ENCODE assay signal across 30 mouse cellular contexts in genomic region chr6:108330461-108330860, GRCm38 (mm10).
DNase-seq lines count a peak whose midpoint lies in the region; ATAC-seq lines count a peak whose summit lies in the region.
"Had no signal": no experiment of that assay in that cellular context is flagged by ENCODE, and none has a peak within 500 bp of the region (broad histone marks: within the 10 kb centered on the region; RNA-seq: fewer than 3 reads in every experiment).

No protein-coding gene starts in this region.

- H3K4me1 ChIP-seq in heart, embryonic 11.5 days (ENCODE audit: control insufficient read depth, insufficient read depth, low read length) = peaks cover 36% of the 10 kb centered on the region
- H3K4me1 ChIP-seq in heart, embryonic 16.5 days (ENCODE audit: control insufficient read depth, insufficient read depth, low read length) = peaks cover 34% of the 10 kb centered on the region
- H3K4me1 ChIP-seq: embryonic facial prominence, embryonic 15.5 days; midbrain, embryonic 13.5 days had no signal

- H3K4me3 ChIP-seq in heart, embryonic 11.5 days (ENCODE audit: low read depth, low read length) = no peak overlapping the region
- no peak overlapping the region for H3K4me3 ChIP-seq in heart, embryonic 16.5 days (ENCODE audit: low read length)
- H3K4me3 ChIP-seq: embryonic facial prominence, embryonic 10.5 days; embryonic facial prominence, embryonic 15.5 days; forebrain, embryonic 12.5 days; liver, embryonic 12.5 days; midbrain, embryonic 13.5 days; neural tube, embryonic 15.5 days had no signal

- no peak overlapping the region; the same call in 1 of the 2 replicates for H3K4me2 ChIP-seq in heart, embryonic 11.5 days
- H3K4me2 ChIP-seq in heart, embryonic 16.5 days (ENCODE audit: low read depth, low read length) = no peak overlapping the region
- H3K4me2 ChIP-seq: embryonic facial prominence, embryonic 15.5 days; forebrain, embryonic 12.5 days; hindbrain, embryonic 14.5 days; liver, embryonic 12.5 days; midbrain, embryonic 13.5 days; neural tube, embryonic 15.5 days had no signal

- no peak for DNase-seq in frontal cortex, postnatal 10 days (ENCODE audit: low spot score in 2 of 2)
- no peak for DNase-seq in heart, postnatal 4 days
- peak; percentile 32 for DNase-seq in adipocyte (ENCODE audit: low spot score)
- no peak for DNase-seq in right cerebral cortex, postnatal 4 days
- DNase-seq in embryo, embryonic 10 days (ENCODE audit: low spot score) = no peak
- DNase-seq: adrenal gland, postnatal 14 days; cerebellum, adult 11-12 months; cerebellum, postnatal 10 days; forebrain, postnatal 0 days; gastrocnemius, postnatal 14 days; kidney, adult 11 months; kidney, postnatal 14 days; left cerebral cortex, postnatal 4 days; liver, postnatal 0 days; lung, postnatal 36 days; right cerebral cortex, postnatal 25 days; thymus, adult 18-20 months; thymus, postnatal 25 days had no signal

- no peaks in the 10 kb centered on the region for H3K9me3 ChIP-seq in heart, embryonic 11.5 days (replicated peaks; ENCODE audit: control insufficient read depth, low read length)
- no peaks in the 10 kb centered on the region for H3K9me3 ChIP-seq in heart, embryonic 16.5 days (replicated peaks; ENCODE audit: control insufficient read depth, low read length)
- H3K9me3 ChIP-seq: embryonic facial prominence, embryonic 10.5 days; embryonic facial prominence, embryonic 15.5 days; forebrain, embryonic 12.5 days; G1E; liver, embryonic 12.5 days; midbrain, embryonic 13.5 days; neural tube, embryonic 15.5 days had no signal

- ATAC-seq in frontal cortex, adult (ENCODE audit: low TSS enrichment) = peak; percentile 28
- ATAC-seq in heart, embryonic 11.5 days (replicated peaks; ENCODE audit: insufficient number of reproducible peaks, low FRiP score, low TSS enrichment) = no peak
- ATAC-seq in heart, embryonic 16.5 days (replicated peaks; ENCODE audit: extremely low read depth, insufficient read depth, low FRiP score) = 0 out of 2 replicates have a peak, but pooled peaks have one; percentile 60
- ATAC-seq: forebrain, postnatal 0 days; liver, embryonic 12.5 days; liver, postnatal 0 days; midbrain, embryonic 13.5 days had no signal

- 0 out of 2 replicates have a peak overlapping the region, but pooled peaks have one; percentile 29 for H3K27ac ChIP-seq in heart, embryonic 11.5 days (ENCODE audit: low read depth, low read length)
- H3K27ac ChIP-seq in heart, embryonic 16.5 days (ENCODE audit: low read length) = peak overlapping the region; percentile 20
- H3K27ac ChIP-seq: embryonic facial prominence, embryonic 10.5 days; embryonic facial prominence, embryonic 15.5 days; forebrain, embryonic 12.5 days; hindbrain, embryonic 14.5 days; liver, embryonic 12.5 days; midbrain, embryonic 13.5 days; neural tube, embryonic 15.5 days; stomach, postnatal 0 days had no signal

- H3K9ac ChIP-seq in heart, embryonic 11.5 days (ENCODE audit: low read depth, low read length) = no peak overlapping the region
- peak overlapping the region; percentile 4; the same call in 1 of the 2 replicates for H3K9ac ChIP-seq in heart, embryonic 16.5 days (ENCODE audit: low read length)
- H3K9ac ChIP-seq: embryonic facial prominence, embryonic 15.5 days; forebrain, embryonic 12.5 days; forebrain, postnatal 0 days; hindbrain, embryonic 14.5 days; liver, embryonic 12.5 days; liver, postnatal 0 days; midbrain, embryonic 13.5 days; neural tube, embryonic 15.5 days had no signal

- no peaks in the 10 kb centered on the region for H3K27me3 ChIP-seq in heart, embryonic 11.5 days (ENCODE audit: control insufficient read depth, insufficient read depth, low read length)
- no peaks in the 10 kb centered on the region for H3K27me3 ChIP-seq in heart, embryonic 16.5 days (ENCODE audit: control insufficient read depth, insufficient read depth, low read length)
- H3K27me3 ChIP-seq: embryonic facial prominence, embryonic 15.5 days; forebrain, embryonic 12.5 days; liver, embryonic 12.5 days; midbrain, embryonic 13.5 days; neural tube, embryonic 15.5 days had no signal

- no peaks in the 10 kb centered on the region for H3K36me3 ChIP-seq in heart, embryonic 11.5 days (ENCODE audit: control insufficient read depth, insufficient read depth, low read length)
- H3K36me3 ChIP-seq in heart, embryonic 16.5 days (ENCODE audit: control insufficient read depth, insufficient read depth) = no peaks in the 10 kb centered on the region
- H3K36me3 ChIP-seq: embryonic facial prominence, embryonic 10.5 days; embryonic facial prominence, embryonic 15.5 days; forebrain, embryonic 12.5 days; G1E; liver, embryonic 12.5 days; midbrain, embryonic 13.5 days; neural tube, embryonic 15.5 days had no signal

- 64% methylated on average over 8 of the region's 8 CpGs for WGBS in heart, embryonic 11.5 days (ENCODE audit: insufficient replicate concordance)
- 53% methylated on average over 8 of the region's 8 CpGs for WGBS in heart, embryonic 16.5 days
